Mouse (Mus musculus) forebrain, embryonic 14.5 days (tissue): ENCODE data around the gene Lmna. TPM values are rescaled to one million over a fixed set of nuclear protein-coding genes. Genes with fewer than 3 reads are reported as not detected.
A peak's percentile ranks its signal among the peaks of the same experiment; 100 is the strongest.

Experiments used
- ATAC-seq: fragments of 200-750 bp; cut with Nextera tagmentation; 2 replicates; pipeline ENCODE4 v1.8.0; 2017; ENCODE audit warnings: mild to moderate bottlenecking, moderate library complexity
- DNase-seq: peaks from one replicate; pipeline ENCODE4 v3.0.0-alpha.2; 2015; ENCODE audit warnings: low spot score
- H3K27ac ChIP-seq: fragments of 300-500 bp; sonication (generic); 2 replicates; pipeline ENCODE4 v1.5.1; 2014; ENCODE audit warnings: low read depth, mild to moderate bottlenecking, control low read depth, low read length, moderate library complexity
- H3K27me3 ChIP-seq: fragments of 300-500 bp; sonication (generic); replicated peaks from 2 replicates; pipeline ENCODE4 v1.6.1; 2014; ENCODE audit warnings: low read length, control low read depth, mixed read lengths; ENCODE audit not compliant: control insufficient read depth, insufficient read depth
- H3K36me3 ChIP-seq: fragments of 300-500 bp; sonication (generic); 2 replicates; pipeline ENCODE4 v1.6.1; 2014; ENCODE audit warnings: low read length, control low read depth; ENCODE audit not compliant: control insufficient read depth, insufficient read depth
- H3K4me1 ChIP-seq: fragments of 300-500 bp; sonication (generic); 2 replicates; pipeline ENCODE4 v1.6.1; 2014; ENCODE audit warnings: antibody characterized with exemption, low read length, control low read depth; ENCODE audit not compliant: control insufficient read depth, insufficient read depth
- H3K4me2 ChIP-seq: fragments of 300-500 bp; sonication (generic); 2 replicates; pipeline ENCODE4 v1.6.1; 2014; ENCODE audit warnings: mild to moderate bottlenecking, control low read depth, low read length
- H3K4me3 ChIP-seq: fragments of 300-500 bp; sonication (generic); 2 replicates; pipeline ENCODE4 v1.5.1; 2014; ENCODE audit warnings: low read depth, low read length, control low read depth
- H3K9ac ChIP-seq: fragments of 300-500 bp; sonication (generic); 2 replicates; pipeline ENCODE4 v1.6.1; 2014; ENCODE audit warnings: mild to moderate bottlenecking, low read length, control low read depth, moderate library complexity
- H3K9me3 ChIP-seq: fragments of 300-500 bp; sonication (generic); replicated peaks from 2 replicates; pipeline ENCODE4 v1.6.1; 2016; ENCODE audit warnings: low read length, control low read depth, mixed read lengths; ENCODE audit not compliant: control insufficient read depth
- WGBS: fragments of 180-500 bp; shearing (Covaris S2); extraction: QIAGEN DNeasy Blood & Tissue Kit; methylation state at CpG from one replicate; pipeline ENCODE4 v1.1.7; 2014; 5-methylcytosine and 5-hydroxymethylcytosine counted together
- polyA plus RNA-seq: library from polyadenylated mRNA; unstranded; fragments of >200 nt; fragmentation: Nextera tagmentation; extraction: Ambion mirVana; gene quantifications from 2 replicates; pipeline ENCODE4 v1.2.1, GENCODE M21; 2014

Lmna gene
- polyA plus RNA-seq, 1 experiment from 2014 or later, result 18.0 TPM

- no peaks in the 10 kb centered on the region for H3K27me3 ChIP-seq
- no peak overlapping the region for H3K9ac ChIP-seq
- no peak overlapping the region for H3K4me3 ChIP-seq
- H3K4me2 ChIP-seq, result no peak overlapping the region
- no peaks in the 10 kb centered on the region for H3K36me3 ChIP-seq
- DNase-seq (no peak), ATAC-seq (no peak)
- 0 out of 2 replicates have a peak, but pooled peaks cover 5% of the 10 kb centered on the region for H3K4me1 ChIP-seq
- no peaks in the 10 kb centered on the region for H3K9me3 ChIP-seq
- 69% methylated on average over 6 of the region's 6 CpGs for WGBS
- no peak overlapping the region for H3K27ac ChIP-seq
Measured at GRCm38 (mm10) chr3:88476403-88476802, 33.4 kb downstream of the Lmna start.

- H3K9ac ChIP-seq, result no peak overlapping the region
- no peaks in the 10 kb centered on the region for H3K27me3 ChIP-seq
- DNase-seq, result no peak
- H3K36me3 ChIP-seq, result no peaks in the 10 kb centered on the region
- H3K9me3 ChIP-seq, result no peaks in the 10 kb centered on the region
- H3K4me1 ChIP-seq, result 0 out of 2 replicates have a peak, but pooled peaks cover 5% of the 10 kb centered on the region
- ATAC-seq, result no peak
- H3K4me3 ChIP-seq, result no peak overlapping the region
- H3K27ac ChIP-seq, result no peak overlapping the region
- no peak overlapping the region for H3K4me2 ChIP-seq
- WGBS, result 65% methylated on average over 1 of the region's 1 CpGs
Measured at GRCm38 (mm10) chr3:88473571-88473970, 36.2 kb downstream of the Lmna start.

- Histone ChIP-seq H3K4me3 (no peak overlapping the region), H3K9ac (no peak overlapping the region), H3K9me3 (no peaks in the 10 kb centered on the region), H3K36me3 (no peaks in the 10 kb centered on the region), H3K4me1 (0 out of 2 replicates have a peak, but pooled peaks cover 5% of the 10 kb centered on the region), H3K27me3 (no peaks in the 10 kb centered on the region), H3K4me2 (no peak overlapping the region), H3K27ac (no peak overlapping the region)
- WGBS, result 16% methylated on average over 5 of the region's 5 CpGs
- DNase-seq (peak; percentile 72), ATAC-seq (peak; percentile 65)
Measured at GRCm38 (mm10) chr3:88473020-88473419, 36.7 kb downstream of the Lmna start.

GRCm38 (mm10) chr3:88470943-88471479 is 38.7 kb downstream of the Lmna start:
- Histone ChIP-seq H3K36me3 (no peaks in the 10 kb centered on the region), H3K27me3 (no peaks in the 10 kb centered on the region), H3K9me3 (no peaks in the 10 kb centered on the region), H3K4me2 (no peak overlapping the region), H3K27ac (no peak overlapping the region), H3K9ac (no peak overlapping the region), H3K4me1 (0 out of 2 replicates have a peak, but pooled peaks cover 5% of the 10 kb centered on the region), H3K4me3 (no peak overlapping the region)
- ATAC-seq, result no peak
- no peak for DNase-seq
- 66% methylated on average over 10 of the region's 10 CpGs for WGBS

- Histone ChIP-seq H3K4me1 (0 out of 2 replicates have a peak, but pooled peaks cover 5% of the 10 kb centered on the region), H3K9me3 (no peaks in the 10 kb centered on the region), H3K27ac (no peak overlapping the region), H3K4me2 (no peak overlapping the region), H3K36me3 (no peaks in the 10 kb centered on the region), H3K4me3 (no peak overlapping the region), H3K27me3 (no peaks in the 10 kb centered on the region), H3K9ac (no peak overlapping the region)
- WGBS, result 93% methylated on average over 2 of the region's 2 CpGs
- ATAC-seq, result no peak
- DNase-seq, result no peak
Measured at GRCm38 (mm10) chr3:88469466-88469865, 40.3 kb downstream of the Lmna start.

GRCm38 (mm10) chr3:88467116-88467824 is 42.5 kb downstream of the Lmna start:
- Histone ChIP-seq H3K27ac (no peak overlapping the region), H3K27me3 (no peaks in the 10 kb centered on the region), H3K36me3 (no peaks in the 10 kb centered on the region), H3K9me3 (no peaks in the 10 kb centered on the region), H3K4me3 (no peak overlapping the region), H3K9ac (no peak overlapping the region; the same call in 1 of the 2 replicates), H3K4me2 (no peak overlapping the region), H3K4me1 (no peaks in the 10 kb centered on the region)
- peak; percentile 87 for ATAC-seq
- peak; percentile 94 for DNase-seq
- WGBS, result 30% methylated on average over 16 of the region's 16 CpGs

- 88% methylated on average over 2 of the region's 2 CpGs for WGBS
- H3K9me3 ChIP-seq, result no peaks in the 10 kb centered on the region
- no peak overlapping the region for H3K4me2 ChIP-seq
- no peaks in the 10 kb centered on the region for H3K4me1 ChIP-seq
- H3K27me3 ChIP-seq, result no peaks in the 10 kb centered on the region
- ATAC-seq (no peak), DNase-seq (no peak)
- no peak overlapping the region for H3K27ac ChIP-seq
- no peaks in the 10 kb centered on the region for H3K36me3 ChIP-seq
- H3K4me3 ChIP-seq, result no peak overlapping the region
- H3K9ac ChIP-seq, result no peak overlapping the region
Measured at GRCm38 (mm10) chr3:88465127-88465526, 44.6 kb downstream of the Lmna start.

GRCm38 (mm10) chr3:88464425-88464824 is 45.3 kb downstream of the Lmna start:
- ATAC-seq, result no peak
- H3K36me3 ChIP-seq, result no peaks in the 10 kb centered on the region
- H3K4me3 ChIP-seq, result no peak overlapping the region
- DNase-seq, result no peak
- 46% methylated on average over 3 of the region's 3 CpGs for WGBS
- no peak overlapping the region for H3K9ac ChIP-seq
- H3K27ac ChIP-seq, result no peak overlapping the region
- no peak overlapping the region for H3K4me2 ChIP-seq
- H3K27me3 ChIP-seq, result no peaks in the 10 kb centered on the region
- no peaks in the 10 kb centered on the region for H3K9me3 ChIP-seq
- H3K4me1 ChIP-seq, result no peaks in the 10 kb centered on the region

- WGBS, result 29% methylated on average over 12 of the region's 12 CpGs
- Histone ChIP-seq H3K27ac (no peak within 1 kb of the TSS), H3K36me3 (no peaks in the 10 kb centered on the region), H3K4me2 (no peak within 1 kb of the TSS), H3K9me3 (no peaks in the 10 kb centered on the region), H3K27me3 (no peaks in the 10 kb centered on the region), H3K4me3 (no peak within 1 kb of the TSS), H3K4me1 (peaks cover 4% of the 10 kb centered on the region; the same call in 1 of the 2 replicates), H3K9ac (no peak within 1 kb of the TSS)
- DNase-seq (no peak), ATAC-seq (no peak)
Measured at GRCm38 (mm10) chr3:88460983-88461696, 48.6 kb downstream of the Lmna start, which contains the start of gene Sema4a. Gene Sema4a (minus strand): TSS chr3:88461182.
